Mouse (Mus musculus) cerebellum, adult 18-20 months (tissue): ENCODE data around the gene Kirrel.
A peak's percentile ranks its signal among the peaks of the same experiment; 100 is the strongest.

Experiments used
- DNase-seq, 2 experiments: peaks; one replicate each; pipeline ENCODE4 v3.0.0; 2021

Kirrel gene

DNA sequence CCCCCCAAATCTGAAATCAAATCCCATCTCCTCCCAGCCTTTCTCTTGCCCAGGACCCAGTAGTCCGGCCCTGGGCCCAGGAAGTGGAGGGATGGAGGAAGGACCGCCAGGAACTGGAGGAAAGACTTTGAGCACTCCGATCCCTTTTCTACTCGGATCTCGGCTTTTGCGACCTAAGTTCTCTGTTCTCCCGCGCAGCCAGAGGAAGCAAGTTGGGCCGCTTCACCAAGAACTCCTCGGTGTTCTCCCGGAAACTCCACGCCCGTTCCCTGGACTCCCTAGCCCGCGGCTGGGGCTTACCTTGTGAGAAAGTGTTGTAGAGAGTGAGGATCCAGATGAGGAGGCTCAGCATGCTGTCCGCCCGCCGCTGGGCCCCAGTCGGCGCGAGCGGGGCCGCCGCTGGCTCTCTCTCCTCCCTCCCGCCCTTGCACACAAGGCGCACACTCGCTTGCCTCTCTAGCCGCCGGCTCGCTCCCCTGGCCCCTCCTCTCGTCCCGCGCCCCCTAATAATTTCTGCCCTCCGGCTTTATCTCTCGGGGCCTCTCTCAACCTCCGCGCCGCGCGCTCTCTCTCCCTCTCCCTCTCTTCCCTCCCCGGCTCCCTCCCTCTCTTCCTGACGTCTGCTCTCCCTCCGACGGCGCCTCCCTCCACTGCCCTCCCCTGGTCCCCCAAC lies at the start of gene Kirrel:
Kirrel (minus strand) TSS at position 652 of the 673 bp plus-strand sequence.
- peak; percentile 25 to 33 for DNase-seq

DNA sequence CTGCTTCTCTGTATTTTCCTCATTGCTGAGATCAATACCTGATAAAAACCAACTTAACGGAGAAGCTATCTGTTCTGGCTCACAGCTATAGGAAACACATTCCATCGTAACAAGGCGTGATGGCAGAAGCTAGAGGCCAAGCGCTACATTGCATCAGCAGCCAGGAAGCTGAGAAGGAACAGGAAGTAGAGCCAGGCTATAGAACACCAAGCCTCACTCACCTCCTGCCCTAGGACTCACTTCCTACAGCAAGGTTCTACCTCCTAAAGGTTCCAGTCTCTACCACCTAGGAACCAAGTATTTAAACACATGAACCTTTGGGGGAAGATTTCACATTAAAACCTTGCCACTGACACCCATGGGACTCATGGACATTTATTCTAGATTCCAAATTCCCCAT lies 49.1 kb upstream of the Kirrel start:
- DNase-seq = no peak

DNA sequence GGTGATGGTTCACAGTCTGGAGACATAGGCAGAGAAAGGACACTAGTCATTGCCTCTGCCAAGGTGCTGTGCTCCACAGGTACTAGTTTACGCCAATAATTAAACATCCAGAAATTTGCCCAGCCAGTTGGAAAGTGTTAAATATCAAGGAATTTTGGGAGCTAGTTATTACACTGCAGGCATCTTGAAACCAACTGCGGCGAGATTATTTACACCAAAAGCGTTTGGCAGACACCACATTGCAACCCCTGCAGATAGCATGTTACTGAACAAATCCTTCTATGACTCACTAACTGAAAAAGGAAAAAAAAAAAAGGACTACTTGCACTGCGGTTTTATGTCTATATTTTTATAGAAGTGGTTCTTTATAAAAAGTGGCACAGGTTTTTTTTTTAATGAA lies 47.8 kb upstream of the Kirrel start:
- no peak for DNase-seq

DNA sequence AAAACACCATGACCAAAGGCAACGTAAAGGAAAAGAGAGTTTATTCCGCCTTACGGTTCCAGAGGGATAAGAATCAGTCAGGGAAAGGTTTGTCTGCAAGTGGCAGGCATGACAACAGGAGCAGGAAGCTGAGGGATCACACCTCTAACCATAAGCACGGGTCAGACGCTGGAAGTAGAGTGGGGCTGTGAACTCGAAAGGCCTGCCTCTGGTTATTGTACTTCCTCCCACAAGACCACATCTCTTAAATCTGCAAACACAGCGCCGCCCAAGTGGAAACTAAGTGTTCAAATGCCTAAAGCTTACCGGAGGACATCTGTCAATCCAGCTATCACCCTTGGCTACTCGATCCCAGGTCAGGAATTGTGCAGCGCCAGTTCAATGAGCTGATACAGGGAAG lies 40.6 kb upstream of the Kirrel start:
- no peak for DNase-seq

- DNase-seq = no peak
Observed at GRCm38 (mm10) chr3:87214221-87214864, 39.8 kb upstream of the Kirrel start.

DNA sequence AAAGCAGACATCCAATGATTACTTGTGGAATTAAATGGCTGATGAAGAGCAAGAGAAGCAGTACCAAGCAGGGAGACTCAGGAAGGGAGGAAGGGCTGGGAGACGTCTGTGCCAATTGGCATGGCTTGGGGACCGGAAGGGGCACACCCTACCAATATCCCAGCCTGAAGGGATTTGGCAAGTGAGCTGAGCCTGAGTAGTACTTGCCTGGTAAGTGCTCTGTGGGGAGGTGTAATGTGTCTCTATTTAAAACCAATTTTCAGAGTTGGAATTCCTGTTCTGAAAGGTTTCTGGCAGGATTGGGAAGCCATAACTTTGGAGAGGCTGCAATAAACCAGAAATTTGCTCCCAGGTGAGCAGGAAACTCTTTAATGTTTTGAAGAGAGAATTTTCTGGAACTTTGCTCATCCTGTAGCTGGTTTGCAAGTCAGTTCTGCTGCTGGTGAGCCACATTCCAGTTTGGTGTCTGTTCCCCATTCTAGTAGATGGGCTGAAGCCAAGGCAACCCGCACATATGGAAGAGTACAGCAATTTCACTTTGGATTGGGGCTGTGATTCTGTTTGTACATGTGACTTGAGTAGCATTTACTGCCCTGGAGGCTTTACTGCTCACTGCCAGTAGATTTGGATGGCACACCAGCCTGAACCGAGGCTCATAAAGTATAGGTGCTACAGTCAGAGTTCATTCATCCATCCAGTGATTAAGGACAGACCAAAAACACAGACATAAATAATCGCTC lies 32.0 kb upstream of the Kirrel start:
- no peak for DNase-seq

GRCm38 (mm10) chr3:87196637-87197036 lies 22.1 kb upstream of the Kirrel start:
- DNase-seq = no peak

DNA sequence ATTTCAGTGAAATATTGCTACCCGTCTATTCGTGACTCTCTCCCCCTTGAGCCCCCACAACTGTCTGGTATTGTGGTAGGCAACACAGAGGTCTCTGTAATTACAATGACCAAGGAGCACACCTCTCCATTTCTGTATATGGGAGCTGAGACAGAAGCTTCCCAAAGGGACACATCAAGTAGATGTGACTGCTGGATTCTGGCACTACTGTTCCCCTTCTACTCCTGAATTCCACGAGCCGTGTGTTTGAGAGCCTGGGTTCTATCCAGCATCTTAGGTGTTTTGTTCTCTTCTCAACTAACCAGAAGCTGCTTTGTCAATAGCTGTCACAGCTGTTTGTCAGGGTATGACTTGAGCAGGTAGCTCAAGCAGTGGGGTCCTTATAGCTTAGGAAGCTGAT lies 20.5 kb upstream of the Kirrel start:
- DNase-seq = no peak

GRCm38 (mm10) chr3:87194591-87194990 lies 20.0 kb upstream of the Kirrel start:
- no peak for DNase-seq

DNA sequence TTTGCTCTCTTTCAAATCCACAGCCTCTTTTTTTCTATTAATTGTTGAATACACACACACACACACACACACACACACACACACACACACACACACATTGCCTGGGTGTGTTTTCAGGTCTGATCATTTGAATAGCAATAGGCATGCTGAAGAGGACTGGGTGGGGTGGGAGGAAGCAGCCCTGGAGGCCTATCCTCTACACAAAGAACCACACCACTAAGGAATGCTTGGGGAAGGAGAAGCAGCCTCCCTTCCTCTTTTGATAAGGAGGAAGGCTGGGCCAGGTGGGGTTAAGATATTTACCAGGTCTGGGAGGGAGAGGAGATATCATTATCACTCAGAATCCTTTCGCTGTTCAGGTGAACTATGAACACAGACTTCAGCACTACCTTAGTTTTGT lies 19.2 kb upstream of the Kirrel start:
- DNase-seq = no peak

- DNase-seq = no peak
Observed at GRCm38 (mm10) chr3:87193352-87193751, 18.8 kb upstream of the Kirrel start.

DNA sequence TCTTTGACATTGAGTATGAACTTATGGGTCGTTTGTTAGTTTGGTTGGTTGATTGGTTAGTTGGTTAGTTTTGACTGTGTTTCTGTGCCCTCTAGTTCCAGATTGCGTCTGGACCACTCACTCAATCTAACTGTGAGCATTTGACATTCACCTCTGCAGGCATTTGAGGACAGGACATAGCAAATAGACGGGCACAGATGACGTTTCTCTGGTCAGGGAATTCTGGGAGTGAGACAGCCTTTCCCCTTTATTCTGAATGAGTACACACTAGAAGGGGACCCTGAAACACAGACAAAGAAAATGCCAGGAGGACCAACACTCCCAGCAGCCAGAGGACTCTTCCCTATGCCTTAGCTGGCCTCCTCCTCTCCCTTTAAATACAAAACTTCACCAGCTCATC lies 2.1 kb upstream of the Kirrel start:
- no peak for DNase-seq

GRCm38 (mm10) chr3:87175438-87175815 lies 880 bp upstream of the Kirrel start:
- no peak for DNase-seq

DNA sequence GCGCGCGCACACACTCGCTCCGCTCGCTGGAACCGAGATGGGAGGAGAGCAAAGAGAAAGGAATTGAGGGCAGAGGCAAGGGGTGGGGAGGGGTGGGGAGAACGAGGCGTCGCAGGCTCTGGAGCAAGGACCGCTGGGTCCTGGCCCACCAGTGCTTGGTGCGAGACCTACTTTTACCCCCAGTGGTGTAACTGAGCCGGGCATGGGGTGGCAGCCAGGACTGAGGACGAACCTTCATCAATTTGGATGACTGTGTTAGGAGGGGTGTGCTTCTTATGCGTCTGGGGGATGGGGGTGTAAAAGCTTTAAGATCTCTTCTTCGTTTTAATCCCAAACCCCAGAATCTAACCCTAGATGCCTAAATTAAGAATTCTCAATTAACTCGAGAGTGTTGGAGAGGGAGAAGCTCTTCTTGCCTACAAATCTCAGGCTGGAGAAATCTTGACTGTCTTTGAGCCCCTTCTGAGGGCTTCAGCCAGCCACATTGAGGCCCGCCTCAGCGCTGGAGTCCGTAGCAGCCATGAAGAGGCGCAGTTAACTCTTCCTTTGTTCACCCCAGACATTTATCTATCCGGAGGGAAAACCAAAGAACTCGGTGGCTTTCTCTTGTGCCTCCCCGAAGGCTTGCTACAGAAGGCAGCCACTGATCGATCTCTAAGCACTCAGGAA lies 356 bp upstream of the Kirrel start:
- DNase-seq = no peak

DNA sequence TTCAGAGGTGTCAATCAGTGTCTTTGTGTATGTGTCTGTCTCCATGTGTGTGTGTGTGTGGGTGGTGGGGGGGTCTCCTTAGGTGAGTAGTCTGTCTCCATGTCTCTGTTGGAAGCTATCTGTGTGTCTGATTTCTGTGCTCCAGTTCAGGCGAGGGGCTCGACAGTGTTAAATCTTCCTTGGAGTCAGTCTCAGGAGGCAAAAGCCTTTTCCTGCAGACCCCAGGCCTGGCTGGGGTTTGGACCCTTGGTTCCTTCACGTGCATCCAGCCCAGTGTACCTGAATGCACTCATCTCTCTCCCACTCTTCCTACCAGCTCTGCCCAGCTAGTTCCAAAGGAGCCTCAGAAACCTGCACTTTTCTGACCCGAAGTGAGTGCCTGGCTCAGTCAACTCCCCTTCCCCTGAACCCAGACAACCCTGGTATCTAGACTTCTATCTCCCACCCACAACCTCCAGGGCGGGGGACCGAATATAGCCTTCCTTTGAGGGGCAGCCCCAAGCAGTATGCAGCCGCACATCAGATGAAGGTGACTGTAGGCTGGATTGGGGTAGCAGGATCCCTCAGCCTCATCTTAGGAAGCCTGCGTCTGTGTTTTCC lies 961 bp downstream of the Kirrel start:
- DNase-seq = no peak

GRCm38 (mm10) chr3:87173103-87173444 lies 1.5 kb downstream of the Kirrel start:
- DNase-seq = no peak

DNA sequence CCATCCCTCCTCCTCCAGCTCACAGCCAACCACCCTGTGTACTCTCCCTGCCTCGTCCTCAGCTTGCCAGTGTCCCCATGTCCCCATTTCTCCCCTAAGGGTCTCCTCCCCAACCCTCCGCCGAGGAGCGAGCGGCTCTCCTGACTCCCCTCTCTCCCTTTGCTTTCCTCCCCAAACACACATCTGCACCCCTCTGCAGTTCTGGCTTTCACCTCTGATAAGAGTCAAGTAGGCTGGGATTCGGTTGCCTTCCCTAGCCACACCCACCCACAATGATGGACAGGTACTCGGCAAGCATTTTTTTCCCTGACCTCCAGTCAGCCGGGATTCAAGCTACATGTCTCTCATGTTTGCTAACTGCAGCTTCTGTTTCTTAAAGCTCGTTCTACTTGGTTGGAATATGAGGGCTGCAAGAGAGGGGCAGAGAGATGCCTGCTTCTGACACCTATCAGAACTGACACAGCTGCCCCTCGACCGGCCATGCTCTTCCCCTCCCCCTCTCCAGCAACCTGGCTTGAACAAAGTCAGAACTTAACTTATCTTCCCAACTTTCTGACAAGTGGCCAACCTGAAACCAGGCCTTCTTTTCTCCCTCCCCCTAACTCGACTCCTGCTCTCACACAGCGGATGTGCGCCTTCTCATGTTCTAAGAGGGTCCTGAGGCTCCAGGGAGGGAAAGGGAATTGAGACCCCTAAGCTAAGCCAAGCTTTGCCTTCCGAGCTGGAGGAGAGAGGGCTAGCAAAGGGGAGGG lies 2.0 kb downstream of the Kirrel start:
- peak in 1 of 2 experiments; percentile 14 for DNase-seq

GRCm38 (mm10) chr3:87171201-87172100 lies 3.1 kb downstream of the Kirrel start:
- DNase-seq = no peak

DNA sequence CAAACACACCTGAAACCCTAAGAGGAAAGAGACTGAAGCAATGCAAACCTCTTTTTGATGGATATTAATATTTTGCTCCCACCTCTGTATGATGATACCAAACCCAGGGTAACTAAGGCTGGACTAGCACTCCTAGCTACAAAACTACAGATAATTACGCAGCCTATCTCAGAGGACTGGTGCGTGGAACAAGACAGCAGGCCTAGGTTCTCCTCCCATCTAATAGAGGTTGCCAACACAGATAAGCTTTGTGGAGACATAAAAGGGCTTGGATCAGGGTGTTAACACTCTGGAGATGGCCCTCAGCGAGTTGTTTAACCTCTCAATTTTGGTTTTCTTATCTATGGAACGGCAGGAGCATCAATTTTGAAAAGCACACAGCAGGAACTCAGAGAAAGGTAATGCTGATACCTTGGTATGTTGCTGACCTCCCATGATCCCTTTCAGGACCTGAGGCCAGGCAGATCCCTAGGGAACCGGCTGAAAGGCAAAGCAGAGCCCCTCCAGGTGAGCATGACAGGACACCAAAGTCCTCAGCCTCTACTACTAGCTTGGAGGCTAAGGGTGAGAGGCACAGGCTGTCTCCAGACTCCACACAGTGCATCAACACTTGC lies 5.0 kb downstream of the Kirrel start:
- DNase-seq = no peak

- DNase-seq = no peak
Observed at GRCm38 (mm10) chr3:87168756-87169155, 5.8 kb downstream of the Kirrel start.

GRCm38 (mm10) chr3:87167621-87168020 lies 6.9 kb downstream of the Kirrel start:
- no peak for DNase-seq
